Mouse (Mus musculus): ENCODE measurements around the gene Gm17581. TPM values are rescaled to one million over a fixed set of nuclear protein-coding genes. Genes with fewer than 3 reads are reported as not detected.

The Gm17581 gene
- polyA plus RNA-seq, 1 experiment from 2014 or later, result not detected

DNA sequence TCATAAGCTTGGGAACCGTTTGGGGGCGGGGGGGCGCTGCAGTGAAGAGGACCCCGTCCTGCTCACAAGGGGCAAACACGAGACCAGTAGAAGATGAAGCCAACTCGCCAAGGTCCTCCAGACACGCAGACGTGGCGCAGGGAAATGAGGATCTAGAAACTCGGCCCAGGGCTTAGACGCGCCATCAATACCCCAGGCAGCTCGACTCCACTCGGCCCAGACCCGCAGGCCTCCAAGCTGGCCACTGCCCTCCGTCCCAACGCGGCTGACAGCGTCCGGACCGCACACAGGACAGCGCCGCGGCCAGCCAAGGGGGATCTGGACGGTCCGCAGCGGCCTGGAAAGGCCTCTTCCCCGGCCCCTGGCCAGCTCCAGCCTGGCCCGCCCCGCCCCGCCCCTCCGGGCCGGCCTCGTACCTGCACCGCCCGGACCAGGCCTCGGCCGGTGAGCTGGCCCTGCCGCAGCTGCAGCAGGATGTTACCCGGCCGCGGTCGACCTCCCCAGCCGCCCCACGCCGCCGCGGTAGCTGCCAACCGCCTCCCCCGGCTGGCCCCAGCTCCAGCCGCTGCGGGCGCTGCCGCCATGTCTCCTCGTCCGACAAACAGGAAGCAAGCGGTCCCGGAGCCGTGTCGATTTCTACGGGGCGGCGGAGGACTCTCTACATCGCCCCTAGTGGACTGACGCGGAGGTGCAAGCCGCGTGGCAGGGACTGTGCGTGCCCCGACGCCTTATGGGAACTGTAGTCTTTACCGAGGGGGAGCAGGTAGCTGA is 43.8 kb downstream of the Gm17581 start, which contains the start of gene Trpc4ap:
Trpc4ap (minus strand) TSS at position 662 of the 771 bp plus-strand sequence.
- Histone ChIP-seq H3K27me3 (ENCODE audit: insufficient read depth, low read length) (no peaks in the 10 kb centered on the region), H3K27ac (ENCODE audit: low read depth) (peak within 1 kb of the TSS; percentile 88), H3K9me3 (ENCODE audit: low read depth, low read length) (no peaks in the 10 kb centered on the region), H3K4me1 (ENCODE audit: insufficient read depth) (peaks cover 6% of the 10 kb centered on the region; the same call in 1 of the 2 replicates), H3K4me2 (peak within 1 kb of the TSS; percentile 88), H3K36me3 (ENCODE audit: insufficient read depth) (peaks cover 7% of the 10 kb centered on the region; the same call in 1 of the 2 replicates), H3K4me3 (ENCODE audit: low read depth, low read length) (peak within 1 kb of the TSS; percentile 94), H3K9ac (peak within 1 kb of the TSS; percentile 92)
- whole genome bisulfite sequencing, result under 1% methylated on average over 70 of the region's 72 CpGs
- DNase-seq, result peak; percentile 98
- peak; percentile 97 for ATAC-seq (ENCODE audit: insufficient read depth)
- TF ChIP-seq CTCF (IDR thresholded peaks at IDR 0.05; ENCODE audit: low read depth), result peak; percentile 98

DNA sequence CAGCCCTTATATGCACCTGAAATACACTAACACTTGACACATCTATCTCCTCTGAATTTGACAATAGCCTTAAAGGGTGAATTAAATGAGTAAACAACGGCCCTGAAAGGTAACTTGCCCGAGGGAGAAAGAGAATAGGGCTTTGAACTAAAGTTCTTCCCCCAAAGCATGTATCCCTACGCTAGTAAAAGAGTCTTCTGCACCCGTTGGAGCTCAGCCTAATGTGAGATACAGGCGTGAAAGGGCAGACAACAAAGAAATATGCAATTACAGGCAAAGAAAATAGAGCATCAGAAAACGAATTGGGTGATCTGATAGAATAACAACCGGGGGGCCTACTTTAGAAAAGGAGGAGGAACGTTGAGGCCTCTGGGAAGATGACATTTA is 44.3 kb downstream of the Gm17581 start:
- Histone ChIP-seq H3K36me3 (ENCODE audit: insufficient read depth) (peaks cover 8% of the 10 kb centered on the region; the same call in 1 of the 2 replicates), H3K27me3 (ENCODE audit: insufficient read depth, low read length) (no peaks in the 10 kb centered on the region), H3K4me3 (ENCODE audit: low read depth, low read length) (peak overlapping the region; percentile 94), H3K27ac (ENCODE audit: low read depth) (peak overlapping the region; percentile 88), H3K9me3 (ENCODE audit: low read depth, low read length) (no peaks in the 10 kb centered on the region), H3K4me1 (ENCODE audit: insufficient read depth) (peaks cover 6% of the 10 kb centered on the region; the same call in 1 of the 2 replicates), H3K4me2 (peak overlapping the region; percentile 88), H3K9ac (peak overlapping the region; percentile 92)
- TF ChIP-seq CTCF (IDR thresholded peaks at IDR 0.05; ENCODE audit: low read depth), result no peak
- peak; percentile 29 for DNase-seq
- 3% methylated on average over 8 of the region's 8 CpGs for WGBS
- no peak for ATAC-seq (ENCODE audit: insufficient read depth)

DNA sequence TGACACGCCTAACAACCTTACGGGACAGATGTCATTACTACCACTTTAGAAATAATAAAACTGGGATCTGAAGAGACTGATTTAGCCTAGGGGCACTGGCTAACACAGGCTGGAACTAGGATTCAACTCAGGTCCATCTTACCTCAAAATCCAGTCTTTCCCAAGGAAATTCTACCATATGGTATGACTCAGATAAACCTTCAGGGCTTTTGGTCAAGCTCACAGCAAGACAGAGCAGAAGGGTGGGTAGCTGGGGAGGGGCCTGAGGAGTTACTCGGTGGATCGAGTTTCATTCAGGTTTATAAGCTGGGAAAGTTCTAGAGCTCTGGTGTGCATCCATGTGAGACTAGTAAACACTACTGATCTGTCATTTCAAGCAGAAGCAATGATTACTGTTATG is 46.5 kb downstream of the Gm17581 start:
- Histone ChIP-seq H3K27ac (ENCODE audit: low read depth) (no peak overlapping the region), H3K4me3 (ENCODE audit: low read depth, low read length) (no peak overlapping the region), H3K36me3 (ENCODE audit: insufficient read depth) (peaks cover 8% of the 10 kb centered on the region; the same call in 1 of the 2 replicates), H3K4me2 (no peak overlapping the region), H3K9ac (no peak overlapping the region), H3K27me3 (ENCODE audit: insufficient read depth, low read length) (no peaks in the 10 kb centered on the region), H3K9me3 (ENCODE audit: low read depth, low read length) (no peaks in the 10 kb centered on the region), H3K4me1 (ENCODE audit: insufficient read depth) (peaks cover 6% of the 10 kb centered on the region; the same call in 1 of the 2 replicates)
- ATAC-seq (ENCODE audit: insufficient read depth) (no peak), DNase-seq (no peak)
- WGBS, result 81% methylated on average over 4 of the region's 4 CpGs
- no peak for TF ChIP-seq CTCF (IDR thresholded peaks at IDR 0.05; ENCODE audit: low read depth)

DNA sequence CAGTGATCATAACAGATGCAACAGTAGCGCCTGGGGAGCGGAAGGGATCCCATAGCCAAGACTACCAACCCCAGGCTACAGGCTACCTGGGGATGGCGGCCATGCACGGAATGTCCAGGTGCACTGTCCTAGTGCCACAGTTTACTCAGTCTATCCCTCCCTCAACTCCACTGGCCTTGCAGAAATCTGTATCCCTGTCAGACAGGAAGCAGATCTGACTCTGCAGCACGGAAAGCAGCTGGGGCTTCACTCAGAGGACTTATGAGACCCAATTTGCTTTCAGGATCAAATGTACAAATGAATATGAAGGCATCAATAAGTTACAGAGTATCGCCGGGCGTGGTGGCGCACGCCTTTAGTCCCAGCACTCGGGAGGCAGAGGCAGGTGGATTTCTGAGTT is 47.9 kb downstream of the Gm17581 start:
- H3K9ac ChIP-seq, result no peak overlapping the region
- 92% methylated on average over 11 of the region's 11 CpGs for WGBS
- TF ChIP-seq CTCF (IDR thresholded peaks at IDR 0.05; ENCODE audit: low read depth), result no peak
- H3K27me3 ChIP-seq (ENCODE audit: insufficient read depth, low read length), result no peaks in the 10 kb centered on the region
- H3K4me3 ChIP-seq (ENCODE audit: low read depth, low read length), result no peak overlapping the region
- H3K36me3 ChIP-seq (ENCODE audit: insufficient read depth), result peaks cover 8% of the 10 kb centered on the region; the same call in 1 of the 2 replicates
- ATAC-seq (ENCODE audit: insufficient read depth) (no peak), DNase-seq (no peak)
- H3K4me1 ChIP-seq (ENCODE audit: insufficient read depth), result peaks cover 6% of the 10 kb centered on the region; the same call in 1 of the 2 replicates
- no peak overlapping the region for H3K4me2 ChIP-seq
- H3K27ac ChIP-seq (ENCODE audit: low read depth), result no peak overlapping the region
- H3K9me3 ChIP-seq (ENCODE audit: low read depth, low read length), result no peaks in the 10 kb centered on the region

DNA sequence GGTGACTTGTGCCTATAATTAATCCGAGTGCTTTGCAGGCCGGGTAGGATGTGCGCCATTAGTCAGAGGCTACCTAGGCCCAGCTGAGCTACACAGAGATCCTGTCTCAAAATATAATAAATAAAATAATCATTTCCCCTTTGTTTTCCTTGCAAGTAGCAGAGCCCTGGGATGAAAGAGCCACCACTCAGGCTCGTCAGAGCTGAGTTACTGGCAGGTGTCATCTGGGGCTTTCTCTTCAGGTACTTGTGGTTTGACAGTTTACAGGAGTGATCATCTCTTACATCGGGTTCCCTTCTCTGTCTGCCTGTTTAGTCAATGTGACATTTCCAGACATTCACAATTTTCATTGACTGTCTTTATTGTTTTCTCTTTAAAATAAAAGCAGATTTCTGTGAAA is 49.1 kb downstream of the Gm17581 start:
- DNase-seq, result no peak

More for the DNA sequence above, 49.1 kb downstream of the Gm17581 start:
- Histone ChIP-seq H3K4me2 (no peak overlapping the region), H3K9me3 (ENCODE audit: low read depth, low read length) (no peaks in the 10 kb centered on the region), H3K9ac (no peak overlapping the region), H3K27ac (ENCODE audit: low read depth) (no peak overlapping the region), H3K27me3 (ENCODE audit: insufficient read depth, low read length) (no peaks in the 10 kb centered on the region), H3K4me3 (ENCODE audit: low read depth, low read length) (no peak overlapping the region), H3K4me1 (ENCODE audit: insufficient read depth) (peaks cover 6% of the 10 kb centered on the region; the same call in 1 of the 2 replicates), H3K36me3 (ENCODE audit: insufficient read depth) (peaks cover 8% of the 10 kb centered on the region; the same call in 1 of the 2 replicates)
- no peak for TF ChIP-seq CTCF (IDR thresholded peaks at IDR 0.05; ENCODE audit: low read depth)
- ATAC-seq (ENCODE audit: insufficient read depth), result no peak
- 88% methylated on average over 5 of the region's 5 CpGs for WGBS

Other genes with a start within 250 kb of the Gm17581 start
- 7.5 and 7.9 TPM in 2 replicates for gene Acss2, start 217.9 kb downstream of the Gm17581 start, polyA plus RNA-seq (2014; fragmentation: Nextera tagmentation; extraction: Ambion mirVana)
- gene Ggt7, start 217.6 kb downstream of the Gm17581 start, polyA plus RNA-seq (2014; fragmentation: Nextera tagmentation; extraction: Ambion mirVana), result 2.1 and 2.6 TPM in 2 replicates
- gene Gss, start 143.1 kb downstream of the Gm17581 start, polyA plus RNA-seq (2014; fragmentation: Nextera tagmentation; extraction: Ambion mirVana), result 22.0 TPM in 2 replicates
- 0.32 and 0.36 TPM in 2 replicates for gene Myh7b, start 124.7 kb downstream of the Gm17581 start, polyA plus RNA-seq (2014; fragmentation: Nextera tagmentation; extraction: Ambion mirVana)
- 129 and 132 TPM in 2 replicates for gene Trpc4ap, start 43.5 kb downstream of the Gm17581 start, polyA plus RNA-seq (2014; fragmentation: Nextera tagmentation; extraction: Ambion mirVana)
- gene Edem2, start 6.4 kb downstream of the Gm17581 start, polyA plus RNA-seq (2014; fragmentation: Nextera tagmentation; extraction: Ambion mirVana), result 35.6 and 35.7 TPM in 2 replicates
- gene Procr, start 15.3 kb upstream of the Gm17581 start, polyA plus RNA-seq (2014; fragmentation: Nextera tagmentation; extraction: Ambion mirVana), result 10.4 and 10.9 TPM in 2 replicates
- not detected in 2 replicates for gene Mmp24, start 39.5 kb upstream of the Gm17581 start, polyA plus RNA-seq (2014; fragmentation: Nextera tagmentation; extraction: Ambion mirVana)
- gene BC029722, start 83.6 kb upstream of the Gm17581 start, polyA plus RNA-seq (2014; fragmentation: Nextera tagmentation; extraction: Ambion mirVana), result 8.9 and 9.2 TPM in 2 replicates
- gene Eif6, start 91.1 kb upstream of the Gm17581 start, polyA plus RNA-seq (2014; fragmentation: Nextera tagmentation; extraction: Ambion mirVana), result 179 and 194 TPM in 2 replicates
- 0.04 and 0.11 TPM in 2 replicates for gene Fam83c, start 99.0 kb upstream of the Gm17581 start, polyA plus RNA-seq (2014; fragmentation: Nextera tagmentation; extraction: Ambion mirVana)
- gene Uqcc1, start 194.4 kb upstream of the Gm17581 start, polyA plus RNA-seq (2014; fragmentation: Nextera tagmentation; extraction: Ambion mirVana), result 52.0 and 52.9 TPM in 2 replicates
- gene Gm15557, start 204.9 kb upstream of the Gm17581 start, polyA plus RNA-seq (2014; fragmentation: Nextera tagmentation; extraction: Ambion mirVana), result not detected in 2 replicates
- 0.34 and 0.41 TPM in 2 replicates for gene Gdf5, start 209.5 kb upstream of the Gm17581 start, polyA plus RNA-seq (2014; fragmentation: Nextera tagmentation; extraction: Ambion mirVana)
- gene Cep250, start 220.6 kb upstream of the Gm17581 start, polyA plus RNA-seq (2014; fragmentation: Nextera tagmentation; extraction: Ambion mirVana), result 23.5 and 24.6 TPM in 2 replicates